Mouse (Mus musculus): Measurements from ENCODE around the gene Farp2.
A peak's percentile ranks its signal among the peaks of the same experiment; 100 is the strongest.

Gene Farp2

DNA sequence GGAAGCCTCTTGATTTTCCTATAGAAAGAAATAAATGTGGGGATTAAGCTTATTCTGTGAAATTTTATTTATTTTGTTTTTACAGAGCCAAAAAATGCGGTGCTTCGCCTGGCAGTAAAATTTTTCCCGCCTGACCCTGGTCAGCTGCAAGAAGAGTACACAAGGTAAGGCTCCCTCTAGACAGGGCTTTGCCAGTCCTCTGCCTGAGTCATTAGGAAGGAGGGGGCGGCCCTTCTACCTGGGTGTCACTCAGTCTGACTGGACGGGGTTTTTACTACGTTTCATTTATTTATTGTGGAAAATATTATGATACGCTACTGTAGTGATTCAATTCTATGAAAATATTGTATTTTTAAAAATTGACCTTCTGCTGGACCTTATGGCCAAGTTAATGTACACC, 51.3 kb downstream of the Farp2 start:
- no peak for DNase-seq (ENCODE audit: inconsistent ontology term)

DNA sequence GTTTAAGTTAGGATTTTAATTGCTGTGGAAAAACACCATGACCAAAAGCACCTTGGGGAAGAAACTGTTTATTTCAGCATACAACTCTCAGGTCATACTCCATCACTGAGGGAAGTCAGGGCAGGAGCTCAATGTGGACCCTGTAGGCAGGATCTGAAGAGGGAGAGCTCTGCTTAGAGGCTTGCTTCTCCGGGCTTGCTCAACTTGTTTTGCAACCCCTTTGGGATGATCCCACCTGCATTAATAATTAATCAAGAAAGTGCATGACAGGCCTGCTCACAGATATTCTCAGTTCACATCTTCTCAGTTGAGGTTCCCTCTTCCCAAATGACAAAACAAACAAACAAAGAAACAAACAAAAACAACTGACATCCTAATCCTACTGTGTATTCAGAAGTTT, 51.8 kb downstream of the Farp2 start:
- no peak for DNase-seq (ENCODE audit: inconsistent ontology term)

DNA sequence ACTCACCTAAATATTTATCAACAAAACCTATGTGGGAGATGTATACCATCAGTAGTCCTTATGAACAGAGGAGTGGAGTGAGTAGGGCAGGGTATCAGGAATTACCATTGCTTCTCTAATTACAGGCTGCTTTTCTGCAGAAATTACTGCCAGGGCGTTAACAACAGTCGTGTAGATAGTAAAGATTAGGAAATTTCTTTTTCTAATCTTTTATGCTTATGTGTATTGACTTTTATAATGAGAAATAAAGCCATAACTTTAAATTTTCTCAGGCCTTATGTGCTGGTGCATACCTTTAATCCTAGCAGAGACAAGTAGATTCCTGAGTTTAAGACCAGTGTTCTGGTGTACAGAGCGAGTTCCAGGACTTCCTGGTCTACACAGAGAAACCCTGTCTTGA, 52.9 kb downstream of the Farp2 start:
- no peak for DNase-seq (ENCODE audit: inconsistent ontology term)

DNA sequence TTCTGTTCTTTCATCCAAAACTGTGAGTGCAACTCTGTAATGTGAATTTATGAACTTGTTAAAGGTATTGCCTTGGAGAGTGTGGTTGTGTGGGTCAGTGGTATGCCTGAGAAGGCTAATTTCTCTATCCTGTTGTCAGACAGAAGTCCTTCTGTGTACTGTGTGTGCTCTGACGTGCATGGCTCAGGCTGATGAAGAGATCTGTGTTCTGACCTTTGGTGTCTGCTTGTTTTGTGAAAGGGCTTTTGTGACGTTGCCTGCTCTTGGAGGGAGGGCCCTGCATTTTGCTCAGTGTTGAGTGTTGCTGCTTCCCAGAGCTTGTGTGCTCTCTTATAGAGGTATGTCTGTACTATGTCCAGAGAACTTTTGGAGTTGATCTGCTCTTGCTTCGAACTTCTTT, 55.1 kb downstream of the Farp2 start:
- DNase-seq (ENCODE audit: inconsistent ontology term) = no peak

DNA sequence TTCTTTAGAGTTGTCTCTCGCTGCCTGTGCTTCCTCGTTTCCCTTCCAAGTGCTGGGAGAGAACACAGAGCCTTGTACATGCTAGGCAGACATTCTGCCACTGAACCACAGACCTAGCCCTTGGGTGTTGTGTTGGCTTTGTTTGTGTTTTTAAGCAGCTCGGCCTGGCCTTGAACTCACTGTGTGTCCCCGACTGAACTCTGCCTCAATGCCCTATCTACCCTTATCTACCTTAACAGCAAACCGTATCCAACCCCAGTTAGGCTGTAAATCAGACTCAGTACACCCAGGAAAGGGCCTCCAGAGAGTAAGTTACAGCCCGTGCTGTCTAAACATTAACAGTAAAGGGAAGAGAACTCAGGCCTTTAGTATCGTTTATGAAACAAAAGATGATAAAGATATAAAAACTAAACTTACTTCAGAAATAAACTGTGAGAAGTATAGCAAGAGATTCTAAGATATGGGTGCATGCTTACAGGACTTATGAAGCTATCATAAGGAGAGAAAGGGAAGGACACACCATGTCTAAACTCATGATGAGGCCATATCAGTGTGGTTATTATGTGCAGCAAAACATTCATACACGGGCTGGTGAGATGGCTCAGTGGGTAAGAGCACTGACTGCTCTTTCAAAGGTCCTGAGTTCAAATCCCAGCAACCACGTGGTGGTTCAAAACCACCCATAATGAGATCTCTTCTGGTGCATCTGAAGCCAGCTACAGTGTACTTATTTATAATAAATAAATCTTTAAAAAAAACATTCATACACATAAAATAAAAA, 56.0 kb downstream of the Farp2 start:
- DNase-seq (ENCODE audit: inconsistent ontology term) = no peak

DNA sequence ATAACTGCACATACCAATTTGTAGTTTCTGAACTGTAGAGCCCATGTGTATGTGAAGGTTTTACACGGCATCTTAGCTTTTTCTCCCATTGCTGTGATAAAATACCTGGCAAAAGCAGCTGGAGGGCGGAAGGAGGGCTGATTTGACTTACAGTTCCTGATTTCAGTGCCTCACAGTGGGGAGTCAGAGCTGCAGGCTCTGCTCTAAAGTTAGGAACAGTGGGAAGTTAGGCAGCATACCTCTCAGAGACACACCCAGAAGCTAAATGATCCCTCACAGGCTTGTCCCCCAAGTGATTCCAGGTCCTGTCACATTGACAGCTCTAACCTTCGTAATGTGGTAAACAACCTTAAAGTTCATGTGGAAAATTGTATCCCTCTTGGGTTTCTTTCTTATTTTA, 65.2 kb downstream of the Farp2 start:
- DNase-seq (ENCODE audit: inconsistent ontology term) = no peak

DNA sequence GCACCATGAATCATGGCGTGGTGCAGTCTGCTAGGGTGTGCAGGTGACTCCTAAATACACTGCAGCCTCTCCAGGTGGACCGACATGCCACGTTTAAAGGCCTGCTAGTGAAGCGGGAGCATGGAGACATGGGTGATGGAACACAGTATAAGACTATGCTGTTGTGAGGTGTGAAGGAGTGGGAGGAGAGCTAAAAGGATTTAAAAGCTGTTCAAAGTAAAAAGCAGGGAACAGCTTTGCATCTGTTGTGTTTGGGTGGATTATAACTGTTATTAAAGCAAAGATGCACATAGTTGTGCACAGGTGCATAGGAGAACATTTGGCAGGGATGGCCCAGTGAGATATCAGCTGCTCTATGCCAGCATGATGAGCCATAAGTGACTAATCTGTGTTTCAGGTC, 66.0 kb downstream of the Farp2 start:
- no peak for DNase-seq (ENCODE audit: inconsistent ontology term)

DNA sequence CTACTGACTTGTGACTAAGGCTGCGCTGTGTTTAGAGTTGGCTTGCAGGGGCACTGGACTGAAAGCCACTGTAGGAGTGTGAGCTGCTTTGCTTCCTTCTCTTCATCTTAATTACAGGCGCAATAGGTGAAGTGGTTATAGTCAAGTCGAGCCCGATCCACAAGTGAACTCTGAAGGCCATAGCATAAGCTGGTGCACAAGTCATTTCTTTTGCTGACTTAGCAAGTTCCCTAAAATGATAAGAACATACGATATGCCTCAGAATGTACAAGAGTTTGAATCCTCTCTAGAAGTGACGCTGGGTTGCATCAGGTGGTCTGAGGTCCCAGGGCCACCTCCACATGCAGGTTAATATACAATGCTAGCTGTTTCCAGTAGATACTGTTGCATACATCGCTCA, 69.7 kb downstream of the Farp2 start:
- DNase-seq (ENCODE audit: inconsistent ontology term) = no peak

DNA sequence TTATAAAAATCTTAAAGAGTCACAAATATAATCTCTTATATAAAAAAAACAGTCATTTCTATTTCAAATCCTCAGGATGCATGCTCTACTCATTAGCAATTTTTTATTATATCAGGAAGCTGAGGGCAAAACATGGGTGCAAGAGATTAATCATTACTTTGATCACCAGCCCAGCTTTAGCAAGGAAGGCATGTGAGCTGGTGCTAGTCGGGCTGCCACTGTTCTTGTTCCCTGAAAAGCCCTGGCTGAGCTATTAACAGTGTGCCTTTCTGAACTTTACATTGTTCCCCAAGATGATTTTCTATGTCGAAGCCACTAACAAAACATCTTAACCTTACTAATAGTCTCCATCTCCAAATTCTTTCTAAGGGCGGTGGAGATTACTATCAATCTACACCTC, 76.5 kb downstream of the Farp2 start:
- no peak for DNase-seq (ENCODE audit: inconsistent ontology term)

DNA sequence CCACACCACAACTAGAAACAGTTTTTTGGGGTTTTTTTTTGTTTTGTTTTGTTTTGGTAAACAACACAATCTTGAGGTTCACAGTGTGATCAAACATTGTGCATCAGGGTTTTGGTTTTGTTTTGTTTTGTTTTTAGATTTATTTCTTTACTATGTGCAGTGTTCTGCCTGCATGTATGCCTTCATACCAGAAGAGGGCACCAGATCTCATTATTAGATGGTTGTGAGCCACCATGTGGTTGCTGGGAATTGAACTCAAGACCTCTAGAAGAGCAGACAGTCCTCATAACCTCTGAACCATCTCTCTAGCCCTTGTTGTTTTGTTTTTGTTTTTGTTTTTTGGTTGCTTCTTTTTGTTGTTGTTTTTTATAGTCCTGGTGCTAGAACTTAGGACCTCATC, 82.1 kb downstream of the Farp2 start:
- no peak for DNase-seq (ENCODE audit: inconsistent ontology term)

DNA sequence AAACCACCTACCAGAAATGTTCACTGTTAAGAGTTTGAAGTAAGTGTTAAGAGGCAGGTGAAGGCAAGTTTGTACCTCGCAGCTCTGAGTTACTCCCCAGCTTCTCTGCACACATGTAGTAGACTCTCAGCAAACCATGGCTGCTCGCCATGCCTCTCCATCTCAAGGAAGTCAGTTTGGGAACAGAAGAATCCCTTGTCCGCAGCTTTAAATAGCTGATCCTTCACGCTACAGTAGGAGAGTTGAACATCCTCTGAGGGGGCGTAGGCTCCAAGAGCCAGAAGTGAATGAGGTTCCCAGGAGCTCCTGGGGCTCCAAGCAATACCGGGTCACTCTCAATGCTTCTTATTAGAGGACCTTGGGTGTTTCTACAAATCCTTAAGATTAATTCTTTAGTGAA, 84.0 kb downstream of the Farp2 start:
- DNase-seq (ENCODE audit: inconsistent ontology term) = no peak

DNA sequence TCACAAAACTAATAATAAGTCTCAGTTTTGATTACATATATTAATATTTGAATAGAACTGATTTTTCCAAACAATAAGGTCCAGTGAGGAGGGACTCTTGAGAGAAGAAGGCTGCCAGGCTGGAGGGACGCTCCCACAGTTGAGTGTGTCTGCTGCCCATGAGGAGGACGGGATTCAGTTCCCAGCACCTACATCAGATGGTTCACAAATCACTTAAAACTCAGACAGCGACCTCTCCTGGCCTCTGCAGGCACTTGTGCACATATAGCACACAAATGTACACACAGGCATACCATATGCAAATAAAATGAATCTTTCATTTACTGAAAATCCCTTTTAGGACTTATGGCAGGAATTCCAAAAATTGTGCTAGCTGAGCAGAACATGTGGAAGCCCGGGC, 91.0 kb downstream of the Farp2 start:
- no peak for DNase-seq (ENCODE audit: inconsistent ontology term)

DNA sequence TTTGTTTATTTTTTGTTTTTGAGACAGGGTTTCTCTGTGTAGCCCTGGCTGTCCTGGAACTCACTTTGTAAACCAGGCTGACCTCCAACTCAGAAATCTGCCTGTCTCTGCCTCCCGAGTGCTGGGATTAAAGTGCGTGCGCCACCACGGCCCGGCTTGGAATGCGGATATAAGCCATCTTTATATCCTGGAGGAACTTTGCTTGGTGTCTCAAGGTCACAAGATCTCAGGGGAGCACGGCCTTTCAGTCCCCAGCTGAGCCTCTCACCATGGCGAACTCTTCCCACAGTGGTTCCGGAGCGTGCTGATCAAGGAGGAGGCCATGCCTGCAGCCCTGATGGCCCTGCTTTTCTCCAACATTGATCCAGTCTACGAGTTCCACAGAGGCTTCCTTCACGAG, 92.0 kb downstream of the Farp2 start:
- no peak for DNase-seq (ENCODE audit: inconsistent ontology term)

DNA sequence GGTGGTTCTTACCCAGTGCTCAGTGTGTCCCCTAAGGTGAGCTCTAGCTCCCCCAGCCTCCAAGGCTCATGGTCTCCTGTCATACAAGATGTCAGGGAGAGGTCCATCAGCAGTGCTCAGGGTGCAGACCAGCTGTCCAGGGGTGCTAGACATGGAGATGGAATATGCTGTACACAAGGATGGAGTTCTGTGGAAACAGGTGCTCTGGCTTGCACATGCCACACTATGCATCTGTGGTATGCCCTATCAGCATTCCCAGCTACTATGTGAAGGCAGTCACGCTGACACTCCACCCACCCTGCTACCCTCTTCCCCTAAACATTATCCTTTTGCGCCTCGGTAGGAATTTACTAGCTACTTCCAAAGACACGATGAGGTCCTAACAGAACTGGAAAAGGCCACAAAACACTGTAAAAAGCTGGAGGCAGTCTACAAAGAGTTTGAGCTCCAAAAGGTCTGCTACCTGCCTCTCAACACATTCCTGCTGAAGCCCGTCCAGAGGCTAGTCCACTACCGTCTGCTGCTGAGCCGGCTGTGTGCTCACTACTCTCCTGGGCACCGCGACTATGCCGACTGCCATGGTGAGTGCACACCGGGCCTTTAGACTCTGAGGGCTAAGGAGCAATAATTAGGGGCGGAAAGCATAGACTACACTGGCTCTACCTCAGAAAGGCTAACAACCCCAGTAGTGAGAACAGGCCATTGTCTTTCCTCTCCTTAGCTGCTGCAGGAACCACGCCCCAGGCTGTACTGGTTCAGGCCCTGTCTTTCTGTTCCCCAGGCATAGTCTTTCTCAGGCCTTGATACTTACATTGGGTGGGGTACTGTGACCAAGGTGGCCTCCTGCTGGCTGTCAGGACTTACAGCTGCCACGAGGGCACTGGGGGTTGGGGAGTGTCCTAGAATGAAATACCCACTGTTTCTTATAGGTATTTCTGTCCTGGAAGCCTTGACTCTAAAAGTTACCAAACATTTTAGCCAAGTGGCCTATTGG, 95.5 kb downstream of the Farp2 start:
- no peak for DNase-seq (ENCODE audit: inconsistent ontology term)

DNA sequence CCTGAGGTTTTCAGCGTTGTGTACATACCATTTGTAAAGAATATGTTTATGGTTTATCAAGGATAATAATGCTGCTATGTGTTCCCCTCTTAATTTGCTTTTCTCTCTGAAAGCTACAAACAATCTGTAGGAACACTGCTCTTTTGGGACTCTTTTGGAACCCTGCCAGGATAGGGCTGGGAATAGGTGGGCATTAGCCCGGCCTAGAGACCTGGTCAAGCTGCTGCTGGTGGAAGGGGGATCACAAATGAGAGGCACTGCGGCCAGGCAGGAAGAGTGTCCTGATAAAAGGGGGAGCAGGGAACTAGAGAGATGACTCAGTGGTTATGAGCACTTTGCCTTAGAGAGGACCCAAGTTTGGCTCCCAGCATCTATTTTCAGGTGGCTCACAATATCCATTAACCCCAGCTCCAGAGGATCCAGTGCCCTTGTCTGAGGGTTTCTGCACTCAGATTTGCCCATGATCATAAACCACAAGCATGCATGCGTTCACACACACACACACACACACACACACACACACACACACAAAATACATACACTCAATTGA, 96.9 kb downstream of the Farp2 start:
- DNase-seq (ENCODE audit: inconsistent ontology term) = no peak

DNA sequence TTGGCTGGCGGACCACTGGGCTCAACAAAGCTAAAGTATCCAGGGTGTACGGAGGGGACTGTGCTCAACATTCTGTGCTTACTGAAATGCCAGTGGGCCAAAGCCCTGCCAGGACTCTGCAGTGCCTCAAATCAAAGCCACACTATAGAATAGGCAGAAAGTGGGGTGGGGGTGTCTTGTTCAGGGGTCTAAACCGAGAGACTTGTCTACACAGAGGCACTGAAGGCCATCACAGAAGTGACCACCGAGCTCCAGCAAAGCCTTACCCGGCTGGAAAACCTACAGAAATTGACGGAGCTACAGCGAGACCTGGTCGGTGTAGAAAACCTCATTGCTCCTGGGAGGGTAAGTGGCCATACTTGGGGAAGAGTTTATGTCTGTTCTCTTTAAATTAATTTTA, 97.9 kb downstream of the Farp2 start:
- no peak for DNase-seq (ENCODE audit: inconsistent ontology term)

DNA sequence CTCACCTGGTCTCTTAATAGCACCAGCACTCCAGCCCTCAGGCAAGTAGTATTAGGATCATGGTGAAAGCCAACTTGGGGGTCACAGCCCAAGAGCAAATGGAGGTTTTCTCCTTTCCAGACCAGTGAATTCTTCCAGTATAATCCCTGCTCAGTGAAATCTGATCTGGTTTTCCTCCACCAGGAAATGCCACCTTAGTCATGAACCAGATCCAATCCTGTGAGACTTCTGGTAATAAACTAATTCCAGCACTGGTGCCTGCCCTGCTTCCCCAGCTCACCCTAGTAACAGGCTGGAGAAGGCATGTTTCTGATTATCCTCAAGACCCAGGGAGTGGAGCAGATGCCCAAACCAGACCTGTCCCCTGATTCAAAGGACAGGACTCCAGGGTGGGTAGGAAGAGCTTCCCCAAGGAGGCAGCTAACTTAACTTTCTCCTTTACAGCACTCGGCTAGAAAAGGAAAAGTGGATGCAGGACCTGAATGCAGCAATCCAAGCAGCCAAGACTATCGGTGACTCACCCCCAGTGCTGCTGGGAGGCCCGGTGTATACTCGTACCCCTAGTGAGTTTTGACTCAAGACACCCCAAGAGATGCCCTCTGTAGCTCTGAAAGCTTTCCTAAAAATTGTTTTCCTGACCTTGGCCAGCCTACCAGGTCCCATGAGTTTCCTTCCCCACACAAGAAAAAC, 106.3 kb downstream of the Farp2 start:
- no peak for DNase-seq (ENCODE audit: inconsistent ontology term)

DNA sequence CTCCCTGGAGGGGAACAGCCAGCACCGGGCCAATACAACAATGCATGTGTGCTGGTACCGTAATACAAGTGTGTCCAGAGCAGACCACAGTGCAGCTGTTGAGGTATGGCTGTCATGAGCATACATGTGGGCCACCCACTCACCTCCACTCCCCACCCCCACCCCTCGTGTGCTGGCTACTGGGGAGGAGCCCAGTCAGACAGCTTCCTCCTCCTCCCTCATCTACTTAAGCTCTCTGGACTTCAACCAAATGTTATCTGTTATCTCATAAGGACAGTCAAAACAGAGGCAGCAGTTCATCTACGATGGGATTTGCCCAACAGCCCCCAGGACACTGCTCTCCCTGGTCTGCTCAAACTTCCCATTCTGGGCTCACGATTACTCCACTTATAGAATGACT, 107.1 kb downstream of the Farp2 start:
- no peak for DNase-seq (ENCODE audit: inconsistent ontology term)

DNA sequence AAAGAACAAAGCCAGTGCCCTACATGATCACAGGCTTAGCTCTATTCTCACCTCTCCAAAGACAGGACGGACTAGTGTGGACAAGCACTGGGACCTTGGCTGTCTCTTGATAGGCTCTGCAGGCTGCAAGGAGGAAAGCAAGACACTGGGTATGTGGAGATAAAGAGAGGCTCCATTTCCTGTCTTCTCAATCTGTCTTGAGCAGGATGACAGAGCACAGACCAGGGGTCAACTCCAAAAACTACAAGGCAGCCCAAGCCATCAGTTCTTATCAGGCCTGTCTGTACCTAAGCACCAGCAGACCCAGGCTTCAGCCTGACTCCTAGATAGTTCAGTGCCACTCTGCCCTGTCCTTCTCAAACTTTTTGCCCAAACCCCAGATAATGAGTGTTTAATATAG, 112.6 kb downstream of the Farp2 start:
- no peak for DNase-seq (ENCODE audit: inconsistent ontology term)

DNA sequence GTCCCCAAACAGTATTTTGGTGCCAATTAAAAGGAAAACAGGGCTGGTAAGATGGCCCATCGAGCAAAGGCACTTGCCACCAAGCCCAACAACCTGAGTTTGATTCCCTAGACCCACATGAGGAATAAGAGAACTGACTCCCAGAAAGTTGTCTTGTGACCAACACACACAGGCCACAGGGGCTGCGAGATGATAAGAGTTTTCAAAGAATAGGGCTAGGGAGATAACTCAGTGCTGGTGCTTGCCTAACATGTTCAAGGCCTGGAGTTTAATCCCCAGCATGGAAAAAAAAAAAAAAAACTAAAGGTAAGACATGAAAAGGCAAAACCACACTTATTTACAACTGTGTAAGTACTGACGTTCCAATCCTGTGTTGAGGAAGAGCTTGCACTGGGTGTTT, 118.9 kb downstream of the Farp2 start:
- DNase-seq (ENCODE audit: inconsistent ontology term) = no peak

DNA sequence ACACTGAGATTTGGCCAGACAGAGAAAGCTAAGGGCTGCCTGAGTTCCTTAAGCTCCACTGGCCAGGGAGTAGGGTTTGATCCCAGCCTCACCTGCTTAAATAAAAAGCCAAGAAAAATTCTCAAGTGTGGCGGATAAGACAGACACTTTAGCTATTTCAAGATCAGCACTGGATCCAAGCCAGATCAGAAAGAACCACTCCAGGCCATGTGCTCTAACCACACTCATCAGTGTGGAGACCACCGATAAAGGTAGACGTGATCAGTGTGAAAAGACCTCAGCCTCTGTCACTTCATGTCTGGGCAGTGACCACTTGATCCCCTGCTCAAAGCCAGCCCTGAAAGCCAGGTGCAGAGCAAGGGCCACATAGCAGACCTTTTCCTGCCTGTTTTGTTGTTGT, 120.8 kb downstream of the Farp2 start:
- DNase-seq (ENCODE audit: inconsistent ontology term) = no peak

DNA sequence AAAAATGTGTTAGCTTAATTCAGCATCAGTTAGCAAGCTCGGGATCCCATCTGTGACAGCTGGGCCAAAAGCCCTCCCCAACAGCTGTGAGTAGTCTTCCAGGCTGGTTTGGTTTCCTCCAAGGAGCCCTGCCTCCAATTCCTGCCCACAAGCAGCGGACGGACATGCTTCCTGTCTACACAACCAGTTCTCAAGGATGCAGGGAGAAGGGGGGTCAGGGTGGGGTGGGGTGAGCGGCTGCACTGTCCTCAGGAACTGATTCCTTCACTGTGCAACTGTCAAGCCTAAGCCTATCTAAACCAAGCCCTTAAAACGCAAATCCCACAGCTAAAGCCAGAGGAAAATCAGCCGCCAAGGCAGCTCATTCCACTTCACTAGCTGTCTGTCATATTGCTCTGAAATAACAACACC, 122.6 kb downstream of the Farp2 start:
- peak; percentile 35 for DNase-seq (ENCODE audit: inconsistent ontology term)
